Mouse (Mus musculus): ENCODE data around the gene Fndc9. TPM values are rescaled to one million over a fixed set of nuclear protein-coding genes. Genes with fewer than 3 reads are reported as not detected.

Fndc9 gene
- polyA plus RNA-seq, 1 experiment from 2014 or later, result 12.5 TPM

DNA sequence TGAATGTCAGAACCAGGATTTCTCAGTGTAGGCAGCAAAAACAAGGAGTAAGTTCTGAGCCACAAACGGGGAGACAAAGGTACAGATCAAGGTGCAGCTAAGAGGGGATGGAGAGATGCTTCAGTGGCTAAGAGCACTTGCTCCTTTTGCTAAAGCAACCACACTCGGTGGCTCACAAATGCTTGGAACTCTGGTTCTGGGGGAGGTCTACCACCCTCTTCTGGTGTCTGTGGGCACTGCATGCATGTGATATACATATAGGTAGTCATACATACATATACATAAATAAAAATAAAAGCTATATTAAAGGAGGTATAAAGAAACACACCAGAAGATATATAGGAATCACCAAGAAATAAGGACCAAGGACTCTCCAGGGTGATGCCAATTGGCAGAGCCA is 11.8 kb upstream of the Fndc9 start:
- Histone ChIP-seq H3K4me2 (ENCODE audit: low read length) (no peak overlapping the region), H3K4me3 (ENCODE audit: low read depth, low read length) (no peak overlapping the region), H3K36me3 (ENCODE audit: control insufficient read depth, insufficient read depth, low read length) (peaks cover 18% of the 10 kb centered on the region), H3K9ac (ENCODE audit: low read depth, low read length) (no peak overlapping the region), H3K4me1 (ENCODE audit: control insufficient read depth, insufficient read depth, low read length) (peaks cover 20% of the 10 kb centered on the region), H3K27me3 (ENCODE audit: control insufficient read depth, insufficient read depth, low read depth, low read length) (no peaks in the 10 kb centered on the region), H3K9me3 (replicated peaks; ENCODE audit: control insufficient read depth, low read length, poor library complexity, severe bottlenecking) (no peaks in the 10 kb centered on the region), H3K27ac (ENCODE audit: low read length) (no peak overlapping the region)
- ATAC-seq, result no peak
- 82% methylated on average over 2 of the region's 2 CpGs for WGBS

DNA sequence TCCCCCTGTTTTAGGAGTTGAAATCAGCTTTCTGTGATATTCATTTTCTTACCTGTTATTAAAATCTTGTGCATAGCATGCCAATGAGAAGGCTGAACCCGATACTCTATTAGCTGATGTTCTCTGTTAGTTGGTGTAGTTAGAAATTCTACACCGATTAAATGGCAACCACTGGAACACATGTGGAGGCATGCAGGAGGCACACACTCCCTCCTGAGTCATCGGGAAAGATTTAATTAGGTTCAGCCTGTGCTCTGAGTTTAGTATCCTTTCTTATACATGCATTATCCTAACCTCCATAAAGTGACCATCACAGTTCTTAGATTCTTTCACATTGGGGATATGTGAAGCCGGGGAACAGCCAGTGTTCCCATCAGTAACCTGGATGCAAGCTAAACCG is 10.0 kb upstream of the Fndc9 start:
- H3K27me3 ChIP-seq (ENCODE audit: control insufficient read depth, insufficient read depth, low read depth, low read length), result no peaks in the 10 kb centered on the region
- H3K36me3 ChIP-seq (ENCODE audit: control insufficient read depth, insufficient read depth, low read length), result peaks cover 20% of the 10 kb centered on the region
- H3K9me3 ChIP-seq (replicated peaks; ENCODE audit: control insufficient read depth, low read length, poor library complexity, severe bottlenecking), result no peaks in the 10 kb centered on the region
- ATAC-seq, result no peak
- H3K4me2 ChIP-seq (ENCODE audit: low read length), result no peak overlapping the region
- H3K27ac ChIP-seq (ENCODE audit: low read length), result no peak overlapping the region
- H3K4me1 ChIP-seq (ENCODE audit: control insufficient read depth, insufficient read depth, low read length), result peaks cover 2% of the 10 kb centered on the region
- WGBS, result 95% methylated on average over 5 of the region's 5 CpGs
- H3K4me3 ChIP-seq (ENCODE audit: low read depth, low read length), result no peak overlapping the region
- H3K9ac ChIP-seq (ENCODE audit: low read depth, low read length), result no peak overlapping the region

DNA sequence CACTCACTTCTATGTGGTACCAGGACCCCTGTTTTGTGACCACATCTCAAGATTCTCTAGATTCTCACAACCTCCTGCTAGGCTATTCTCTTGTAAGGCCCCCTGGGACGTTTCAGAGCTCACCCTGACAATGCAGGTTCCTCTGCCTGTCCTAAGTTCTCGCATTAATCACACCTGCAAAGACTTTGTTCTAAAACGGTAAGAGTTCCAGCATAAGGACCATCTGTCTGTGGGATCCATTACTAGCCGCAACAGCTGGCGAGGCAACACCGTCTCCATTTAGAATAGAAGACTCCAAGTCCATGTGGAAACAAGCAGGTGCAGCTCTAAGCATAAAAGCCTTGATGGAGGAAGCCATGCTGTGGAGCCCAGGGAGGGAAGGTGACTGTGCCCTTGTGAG is 5.1 kb upstream of the Fndc9 start:
- peaks cover 9% of the 10 kb centered on the region for H3K36me3 ChIP-seq (ENCODE audit: control insufficient read depth, insufficient read depth, low read length)
- ATAC-seq, result no peak
- no peak overlapping the region for H3K27ac ChIP-seq (ENCODE audit: low read length)
- H3K9ac ChIP-seq (ENCODE audit: low read depth, low read length), result no peak overlapping the region
- H3K4me3 ChIP-seq (ENCODE audit: low read depth, low read length), result no peak overlapping the region
- peaks cover 8% of the 10 kb centered on the region for H3K4me1 ChIP-seq (ENCODE audit: control insufficient read depth, insufficient read depth, low read length)
- H3K4me2 ChIP-seq (ENCODE audit: low read length), result no peak overlapping the region
- WGBS, result 70% methylated on average over 6 of the region's 6 CpGs
- no peaks in the 10 kb centered on the region for H3K9me3 ChIP-seq (replicated peaks; ENCODE audit: control insufficient read depth, low read length, poor library complexity, severe bottlenecking)
- no peaks in the 10 kb centered on the region for H3K27me3 ChIP-seq (ENCODE audit: control insufficient read depth, insufficient read depth, low read depth, low read length)

DNA sequence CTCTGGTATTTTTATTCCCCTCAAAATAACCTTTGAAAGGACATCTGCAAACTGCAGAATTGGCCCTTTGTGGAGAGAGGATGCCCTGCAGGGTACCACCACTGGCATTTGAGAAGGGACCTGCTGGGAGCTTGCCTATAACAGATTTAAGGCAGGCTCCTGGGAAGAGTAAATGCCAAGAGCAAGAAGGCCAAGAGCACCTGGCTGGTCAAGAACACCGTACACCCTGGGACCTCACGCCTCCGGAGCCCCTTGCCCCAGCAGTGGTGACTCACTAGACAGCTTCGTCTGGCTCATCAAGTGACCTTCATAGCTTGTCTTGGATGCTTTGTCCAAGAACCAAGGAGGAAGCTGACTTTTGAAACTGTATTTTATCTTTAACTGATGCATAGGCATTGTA is 2.5 kb upstream of the Fndc9 start:
- Histone ChIP-seq H3K27ac (ENCODE audit: low read length) (no peak overlapping the region), H3K36me3 (ENCODE audit: control insufficient read depth, insufficient read depth, low read length) (peaks cover 16% of the 10 kb centered on the region), H3K4me1 (ENCODE audit: control insufficient read depth, insufficient read depth, low read length) (peaks cover 20% of the 10 kb centered on the region), H3K27me3 (ENCODE audit: control insufficient read depth, insufficient read depth, low read depth, low read length) (no peaks in the 10 kb centered on the region), H3K4me2 (ENCODE audit: low read length) (no peak overlapping the region), H3K9ac (ENCODE audit: low read depth, low read length) (no peak overlapping the region), H3K4me3 (ENCODE audit: low read depth, low read length) (no peak overlapping the region), H3K9me3 (replicated peaks; ENCODE audit: control insufficient read depth, low read length, poor library complexity, severe bottlenecking) (no peaks in the 10 kb centered on the region)
- WGBS, result 78% methylated on average over 4 of the region's 4 CpGs
- ATAC-seq, result no peak

DNA sequence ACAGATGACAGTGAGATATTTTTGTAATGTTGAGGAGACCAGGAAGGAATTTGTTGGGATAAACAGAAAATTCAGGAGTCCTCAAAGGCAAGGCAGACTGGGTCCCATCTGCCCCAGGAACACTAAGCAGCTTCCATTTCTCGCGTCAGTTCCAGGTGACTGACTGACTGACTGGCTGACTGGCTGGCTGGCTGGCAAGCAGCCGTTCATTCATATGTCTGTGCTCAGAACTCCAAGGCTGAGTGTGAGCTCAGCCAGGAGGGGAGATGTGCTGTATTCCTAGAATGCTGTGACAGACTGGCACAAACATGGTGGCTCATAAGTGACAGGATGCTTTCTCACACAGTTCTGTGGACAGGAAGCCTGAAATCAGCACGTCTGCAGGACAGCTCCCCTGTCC is 1.4 kb upstream of the Fndc9 start:
- Histone ChIP-seq H3K4me3 (ENCODE audit: low read depth, low read length) (no peak overlapping the region), H3K4me2 (ENCODE audit: low read length) (no peak overlapping the region), H3K9me3 (replicated peaks; ENCODE audit: control insufficient read depth, low read length, poor library complexity, severe bottlenecking) (no peaks in the 10 kb centered on the region), H3K27me3 (ENCODE audit: control insufficient read depth, insufficient read depth, low read depth, low read length) (no peaks in the 10 kb centered on the region), H3K9ac (ENCODE audit: low read depth, low read length) (no peak overlapping the region), H3K36me3 (ENCODE audit: control insufficient read depth, insufficient read depth, low read length) (peaks cover 22% of the 10 kb centered on the region), H3K27ac (ENCODE audit: low read length) (0 out of 2 replicates have a peak overlapping the region, but pooled peaks have one; percentile 43), H3K4me1 (ENCODE audit: control insufficient read depth, insufficient read depth, low read length) (peaks cover 20% of the 10 kb centered on the region)
- ATAC-seq, result no peak
- WGBS, result 53% methylated on average over 4 of the region's 4 CpGs

DNA sequence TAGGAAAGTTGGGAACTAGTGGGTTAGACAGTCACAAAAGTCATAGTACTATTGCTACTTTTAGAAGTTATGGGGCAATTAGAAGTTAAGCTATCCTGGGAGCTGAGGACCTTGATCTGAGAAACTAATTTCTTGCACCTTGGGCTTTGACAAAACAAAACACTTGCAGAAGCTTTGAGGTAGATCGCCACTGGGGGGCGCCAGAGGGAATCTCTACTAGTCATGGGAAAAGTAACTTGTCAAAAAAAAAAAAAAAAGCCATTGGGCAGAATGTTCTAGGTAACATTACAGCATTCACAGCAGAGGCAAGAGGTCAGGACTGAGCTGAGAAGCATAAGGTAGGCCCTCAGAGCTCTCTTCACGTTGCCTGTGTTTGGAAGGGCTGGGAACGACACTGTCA is 1.6 kb downstream of the Fndc9 start:
- Histone ChIP-seq H3K27me3 (ENCODE audit: control insufficient read depth, insufficient read depth, low read depth, low read length) (no peaks in the 10 kb centered on the region), H3K4me3 (ENCODE audit: low read depth, low read length) (no peak overlapping the region), H3K27ac (ENCODE audit: low read length) (no peak overlapping the region), H3K4me1 (ENCODE audit: control insufficient read depth, insufficient read depth, low read length) (peaks cover 20% of the 10 kb centered on the region), H3K9me3 (replicated peaks; ENCODE audit: control insufficient read depth, low read length, poor library complexity, severe bottlenecking) (no peaks in the 10 kb centered on the region), H3K9ac (ENCODE audit: low read depth, low read length) (no peak overlapping the region), H3K36me3 (ENCODE audit: control insufficient read depth, insufficient read depth, low read length) (peaks cover 33% of the 10 kb centered on the region), H3K4me2 (ENCODE audit: low read length) (no peak overlapping the region)
- WGBS, result 49% methylated on average over 4 of the region's 4 CpGs
- no peak for ATAC-seq

DNA sequence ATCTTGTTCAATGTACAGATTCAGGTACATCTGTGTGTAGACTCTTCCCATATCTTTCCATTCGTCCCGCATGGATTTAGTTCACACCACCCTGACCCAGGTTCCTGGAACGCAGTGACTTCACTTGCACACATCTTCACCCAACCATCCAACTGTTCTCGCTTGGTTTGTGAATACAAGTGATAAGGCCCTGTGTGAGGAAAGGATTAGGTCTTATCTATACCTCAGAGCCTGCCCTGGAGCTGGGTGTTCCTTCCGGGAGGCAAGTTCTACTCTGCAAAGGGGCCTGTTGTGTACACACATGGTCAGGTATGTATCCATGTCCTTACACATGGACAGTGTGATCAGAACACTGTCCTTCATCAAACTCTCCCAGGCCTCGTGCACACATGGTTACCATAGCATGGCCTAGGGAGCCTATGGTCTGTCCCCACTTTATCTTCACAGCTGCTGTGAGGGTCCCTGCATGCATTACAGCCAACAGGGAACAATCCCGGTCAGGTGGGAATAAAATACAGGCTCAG is 5.9 kb downstream of the Fndc9 start:
- no peak overlapping the region for H3K4me3 ChIP-seq (ENCODE audit: low read depth, low read length)
- H3K36me3 ChIP-seq (ENCODE audit: control insufficient read depth, insufficient read depth, low read length), result peaks cover 48% of the 10 kb centered on the region
- no peaks in the 10 kb centered on the region for H3K9me3 ChIP-seq (replicated peaks; ENCODE audit: control insufficient read depth, low read length, poor library complexity, severe bottlenecking)
- H3K4me1 ChIP-seq (ENCODE audit: control insufficient read depth, insufficient read depth, low read length), result peaks cover 2% of the 10 kb centered on the region; the same call in 1 of the 2 replicates
- ATAC-seq, result no peak
- 98% methylated on average over 7 of the region's 7 CpGs for WGBS
- no peaks in the 10 kb centered on the region for H3K27me3 ChIP-seq (ENCODE audit: control insufficient read depth, insufficient read depth, low read depth, low read length)
- H3K4me2 ChIP-seq (ENCODE audit: low read length), result no peak overlapping the region
- H3K27ac ChIP-seq (ENCODE audit: low read length), result no peak overlapping the region
- no peak overlapping the region for H3K9ac ChIP-seq (ENCODE audit: low read depth, low read length)

DNA sequence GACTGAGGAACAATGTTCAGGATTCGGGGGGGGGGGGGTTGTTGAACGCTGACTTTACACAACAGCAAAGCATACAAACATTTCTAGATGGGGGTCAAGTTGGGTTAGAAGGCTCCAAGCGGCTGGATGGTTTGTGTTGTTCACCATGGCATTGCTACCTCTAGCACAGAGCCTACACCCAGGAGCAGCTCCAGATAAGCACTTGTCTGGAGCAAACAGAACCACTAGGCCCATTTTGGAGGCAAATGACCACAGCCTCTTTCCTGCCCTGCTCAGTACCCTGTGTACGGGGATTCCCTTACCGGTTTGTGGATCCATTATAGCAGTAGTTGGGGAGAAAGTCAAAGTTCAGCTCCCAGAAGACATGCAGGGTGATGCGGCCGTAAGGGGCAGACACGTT is 6.7 kb downstream of the Fndc9 start:
- no peak for ATAC-seq
- peaks cover 56% of the 10 kb centered on the region for H3K36me3 ChIP-seq (ENCODE audit: control insufficient read depth, insufficient read depth, low read length)

DNA sequence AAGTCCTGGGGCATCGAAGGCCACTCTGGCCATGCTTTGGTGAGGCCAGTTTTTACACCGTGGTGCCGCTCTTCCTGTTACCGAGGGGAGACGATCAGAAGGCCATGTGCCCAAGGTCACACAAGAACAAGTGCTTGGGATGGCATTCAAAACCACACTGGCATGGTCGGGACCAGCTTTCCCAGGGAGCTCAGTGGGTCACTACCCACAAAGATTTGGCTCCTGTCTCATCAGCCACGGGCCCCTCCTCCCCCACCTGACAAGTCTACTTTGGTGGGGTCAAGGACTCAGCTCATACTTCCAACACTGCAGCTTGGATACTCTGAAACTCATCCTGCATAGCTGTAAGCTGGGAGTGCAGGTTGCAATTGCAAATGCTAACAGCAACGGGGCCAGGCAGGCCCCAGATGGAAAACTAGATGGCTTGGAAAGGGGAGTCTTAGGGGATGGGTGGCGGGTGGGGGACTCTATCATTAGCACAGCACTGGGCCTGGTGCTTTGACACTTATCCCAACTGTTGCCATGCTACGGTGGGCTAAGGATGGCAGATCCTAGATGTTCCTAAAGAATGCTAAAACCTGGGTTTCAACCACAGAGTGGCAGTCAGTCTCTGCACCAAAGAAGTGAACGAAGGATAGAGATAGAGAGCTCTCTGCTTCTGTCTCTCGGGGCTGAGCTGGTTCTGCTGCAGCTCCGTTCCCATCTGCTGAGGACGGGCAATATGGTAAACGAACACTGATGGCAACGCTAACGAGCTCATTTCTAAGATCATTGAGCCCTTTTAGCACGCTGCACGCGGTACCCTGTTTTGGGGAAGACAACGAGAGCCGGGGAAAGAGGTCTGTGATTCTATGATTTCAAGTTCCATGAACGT is 9.6 kb downstream of the Fndc9 start:
- Histone ChIP-seq H3K27me3 (ENCODE audit: control insufficient read depth, insufficient read depth, low read depth, low read length) (no peaks in the 10 kb centered on the region), H3K9me3 (replicated peaks; ENCODE audit: control insufficient read depth, low read length, poor library complexity, severe bottlenecking) (no peaks in the 10 kb centered on the region), H3K9ac (ENCODE audit: low read depth, low read length) (no peak overlapping the region), H3K36me3 (ENCODE audit: control insufficient read depth, insufficient read depth, low read length) (peaks cover 49% of the 10 kb centered on the region), H3K4me1 (ENCODE audit: control insufficient read depth, insufficient read depth, low read length) (no peaks in the 10 kb centered on the region), H3K27ac (ENCODE audit: low read length) (no peak overlapping the region), H3K4me2 (ENCODE audit: low read length) (no peak overlapping the region), H3K4me3 (ENCODE audit: low read depth, low read length) (no peak overlapping the region)
- ATAC-seq, result no peak
- 80% methylated on average over 23 of the region's 23 CpGs for WGBS

More for the DNA sequence above, 6.7 kb downstream of the Fndc9 start:
- H3K9ac ChIP-seq (ENCODE audit: low read depth, low read length), result no peak overlapping the region
- no peak overlapping the region for H3K27ac ChIP-seq (ENCODE audit: low read length)
- no peaks in the 10 kb centered on the region for H3K9me3 ChIP-seq (replicated peaks; ENCODE audit: control insufficient read depth, low read length, poor library complexity, severe bottlenecking)
- H3K27me3 ChIP-seq (ENCODE audit: control insufficient read depth, insufficient read depth, low read depth, low read length), result no peaks in the 10 kb centered on the region
- 93% methylated on average over 8 of the region's 8 CpGs for WGBS
- no peaks in the 10 kb centered on the region for H3K4me1 ChIP-seq (ENCODE audit: control insufficient read depth, insufficient read depth, low read length)
- H3K4me3 ChIP-seq (ENCODE audit: low read depth, low read length), result no peak overlapping the region
- no peak overlapping the region for H3K4me2 ChIP-seq (ENCODE audit: low read length)
